Mouse (Mus musculus) stomach, embryonic 14.5 days (tissue): ENCODE measurements at regions not wholly inside any gene's neighbourhood (a gene's known extent, or its start where the extent isn't known, plus 50 kb on each side); places are given as distances from the start of the nearest gene placed in this dataset.

Experiments used
- ATAC-seq: fragments of 200-750 bp; cut with Nextera tagmentation; 2 replicates; pipeline ENCODE4 v1.8.0; 2017; ENCODE audit warnings: low read depth, moderate TSS enrichment; ENCODE audit not compliant: insufficient number of reproducible peaks, insufficient read depth, low FRiP score
- H3K27ac ChIP-seq: fragments of 300-500 bp; sonication (generic); 2 replicates; pipeline ENCODE4 v1.5.1; 2014; ENCODE audit warnings: mild to moderate bottlenecking, low read length, moderate library complexity, mixed read lengths
- H3K27me3 ChIP-seq: fragments of 300-500 bp; sonication (generic); 2 replicates; pipeline ENCODE4 v1.6.1; 2014; ENCODE audit warnings: low read length, control low read depth, mixed read lengths; ENCODE audit not compliant: control insufficient read depth, insufficient read depth
- H3K36me3 ChIP-seq: fragments of 300-500 bp; sonication (generic); 2 replicates; pipeline ENCODE4 v1.6.1; 2014; ENCODE audit warnings: mild to moderate bottlenecking, control low read depth, low read length, moderate library complexity, mixed read lengths; ENCODE audit not compliant: control insufficient read depth, insufficient read depth
- H3K4me1 ChIP-seq: fragments of 300-500 bp; sonication (generic); 2 replicates; pipeline ENCODE4 v1.6.1; 2014; ENCODE audit warnings: low read length, control low read depth, mixed read lengths; ENCODE audit not compliant: control insufficient read depth, insufficient read depth
- H3K4me2 ChIP-seq: fragments of 300-500 bp; sonication (generic); replicated peaks from 2 replicates; pipeline ENCODE4 v1.6.1; 2014; ENCODE audit warnings: low read depth, low read length, control low read depth
- H3K4me3 ChIP-seq: fragments of 300-500 bp; sonication (generic); 2 replicates; pipeline ENCODE4 v1.5.1; 2014; ENCODE audit warnings: low read depth, low read length, control low read depth
- H3K9ac ChIP-seq: fragments of 300-500 bp; sonication (generic); replicated peaks from 2 replicates; pipeline ENCODE4 v1.6.1; 2014; ENCODE audit warnings: low read depth, mild to moderate bottlenecking, control low read depth, low read length, moderate library complexity, mixed read lengths
- H3K9me3 ChIP-seq: fragments of 300-500 bp; sonication (generic); 2 replicates; pipeline ENCODE4 v1.6.1; 2016; ENCODE audit warnings: low read depth, low read length, control low read depth; ENCODE audit not compliant: control insufficient read depth
- WGBS: fragments of 180-500 bp; shearing (Covaris S2); extraction: QIAGEN DNeasy Blood & Tissue Kit; methylation state at CpG from one replicate; pipeline ENCODE4 v1.1.7; 2014; 5-methylcytosine and 5-hydroxymethylcytosine counted together

GRCm38 (mm10) chr10:91464691-91465090, 283.6 kb upstream of the Tmpo start:
- no peak overlapping the region for H3K4me2 ChIP-seq
- no peaks in the 10 kb centered on the region for H3K9me3 ChIP-seq
- ATAC-seq: no peak
- H3K4me3 ChIP-seq: no peak overlapping the region
- no peaks in the 10 kb centered on the region for H3K36me3 ChIP-seq
- no peak overlapping the region for H3K9ac ChIP-seq
- 85% methylated on average over 2 of the region's 2 CpGs for WGBS
- no peaks in the 10 kb centered on the region; the same call in 1 of the 2 replicates for H3K4me1 ChIP-seq
- no peak overlapping the region for H3K27ac ChIP-seq
- H3K27me3 ChIP-seq: no peaks in the 10 kb centered on the region

- Histone ChIP-seq H3K36me3 (no peaks in the 10 kb centered on the region), H3K27me3 (no peaks in the 10 kb centered on the region), H3K4me1 (no peaks in the 10 kb centered on the region), H3K4me2 (no peak overlapping the region), H3K27ac (no peak overlapping the region), H3K9me3 (no peaks in the 10 kb centered on the region), H3K9ac (no peak overlapping the region), H3K4me3 (no peak overlapping the region)
- ATAC-seq: no peak
- WGBS: 27% methylated on average over 10 of the region's 10 CpGs
Observed at GRCm38 (mm10) chr10:91447974-91448703, 267.0 kb upstream of the Tmpo start.

GRCm38 (mm10) chr10:91443321-91443720, 262.2 kb upstream of the Tmpo start:
- Histone ChIP-seq H3K4me1 (no peaks in the 10 kb centered on the region), H3K9me3 (no peaks in the 10 kb centered on the region), H3K27me3 (no peaks in the 10 kb centered on the region), H3K4me2 (no peak overlapping the region), H3K9ac (no peak overlapping the region), H3K4me3 (no peak overlapping the region), H3K36me3 (no peaks in the 10 kb centered on the region), H3K27ac (no peak overlapping the region)
- no peak for ATAC-seq
- 65% methylated on average over 2 of the region's 2 CpGs for WGBS

- WGBS: 75% methylated on average over 3 of the region's 3 CpGs
- H3K9ac ChIP-seq: no peak overlapping the region
- no peaks in the 10 kb centered on the region for H3K9me3 ChIP-seq
- no peaks in the 10 kb centered on the region for H3K36me3 ChIP-seq
- H3K27ac ChIP-seq: no peak overlapping the region
- H3K27me3 ChIP-seq: no peaks in the 10 kb centered on the region
- peaks cover 11% of the 10 kb centered on the region; the same call in 1 of the 2 replicates for H3K4me1 ChIP-seq
- H3K4me2 ChIP-seq: no peak overlapping the region
- no peak for ATAC-seq
- H3K4me3 ChIP-seq: no peak overlapping the region
Observed at GRCm38 (mm10) chr10:91440051-91440450, 258.9 kb upstream of the Tmpo start.

- no peaks in the 10 kb centered on the region for H3K9me3 ChIP-seq
- ATAC-seq: no peak
- no peak overlapping the region for H3K27ac ChIP-seq
- no peak overlapping the region for H3K4me3 ChIP-seq
- WGBS: 72% methylated on average over 5 of the region's 5 CpGs
- no peaks in the 10 kb centered on the region for H3K27me3 ChIP-seq
- H3K9ac ChIP-seq: no peak overlapping the region
- H3K4me2 ChIP-seq: no peak overlapping the region
- H3K4me1 ChIP-seq: peaks cover 13% of the 10 kb centered on the region; the same call in 1 of the 2 replicates
- H3K36me3 ChIP-seq: no peaks in the 10 kb centered on the region
Observed at GRCm38 (mm10) chr10:91437917-91438316, 256.8 kb upstream of the Tmpo start.

- Histone ChIP-seq H3K27me3 (no peaks in the 10 kb centered on the region), H3K27ac (no peak overlapping the region; the same call in 1 of the 2 replicates), H3K4me2 (no peak overlapping the region), H3K4me3 (no peak overlapping the region), H3K9ac (no peak overlapping the region), H3K36me3 (no peaks in the 10 kb centered on the region), H3K9me3 (no peaks in the 10 kb centered on the region), H3K4me1 (peaks cover 13% of the 10 kb centered on the region; the same call in 1 of the 2 replicates)
- WGBS: 8% methylated on average over 9 of the region's 9 CpGs
- ATAC-seq: peak; percentile 85; the same call in 1 of the 2 replicates
Observed at GRCm38 (mm10) chr10:91436091-91436569, 255.0 kb upstream of the Tmpo start.

- H3K27me3 ChIP-seq: no peaks in the 10 kb centered on the region
- H3K9me3 ChIP-seq: no peaks in the 10 kb centered on the region
- 11% methylated on average over 5 of the region's 5 CpGs for WGBS
- H3K4me1 ChIP-seq: peaks cover 6% of the 10 kb centered on the region; the same call in 1 of the 2 replicates
- peak; percentile 33; the same call in 1 of the 2 replicates for ATAC-seq
- peak overlapping the region; percentile 5; the same call in 1 of the 2 replicates for H3K4me2 ChIP-seq
- H3K27ac ChIP-seq: no peak overlapping the region
- no peak overlapping the region for H3K4me3 ChIP-seq
- no peaks in the 10 kb centered on the region for H3K36me3 ChIP-seq
- no peak overlapping the region for H3K9ac ChIP-seq
Observed at GRCm38 (mm10) chr10:91430281-91430680, 249.2 kb upstream of the Tmpo start.

GRCm38 (mm10) chr10:91426584-91426983, 245.5 kb upstream of the Tmpo start:
- 84% methylated on average over 3 of the region's 3 CpGs for WGBS
- Histone ChIP-seq H3K36me3 (no peaks in the 10 kb centered on the region), H3K27ac (no peak overlapping the region), H3K9ac (no peak overlapping the region), H3K4me2 (no peak overlapping the region), H3K9me3 (no peaks in the 10 kb centered on the region), H3K4me3 (no peak overlapping the region), H3K27me3 (no peaks in the 10 kb centered on the region), H3K4me1 (0 out of 2 replicates have a peak, but pooled peaks cover 3% of the 10 kb centered on the region)
- ATAC-seq: no peak
